Mouse (Mus musculus) erythroblast, embryonic 14.5 days (primary cell): ENCODE results near the gene Olfr1105.

Experiments used
- GATA1 ChIP-seq: IDR thresholded peaks from 2 replicates; pipeline ENCODE4 v1.6.1; 2012; ENCODE audit warnings: low read length, inconsistent platforms, mixed read lengths
- TAL1 ChIP-seq: IDR thresholded peaks from 3 replicates; pipeline ENCODE4 v1.6.1; 2012; ENCODE audit warnings: low read length, inconsistent platforms, mixed read lengths

GRCm38 (mm10) chr2:87036431-87036830, at the start of gene Olfr1105:
- no peak for TF ChIP-seq TAL1
- TF ChIP-seq GATA1 = no peak
